Mouse (Mus musculus) kidney, adult 9 months (tissue): ENCODE results near the gene Dedd2.

ENCODE experiments used
- DNase-seq: peaks from one replicate; pipeline ENCODE4 v3.0.0; 2022

Dedd2 gene

DNA sequence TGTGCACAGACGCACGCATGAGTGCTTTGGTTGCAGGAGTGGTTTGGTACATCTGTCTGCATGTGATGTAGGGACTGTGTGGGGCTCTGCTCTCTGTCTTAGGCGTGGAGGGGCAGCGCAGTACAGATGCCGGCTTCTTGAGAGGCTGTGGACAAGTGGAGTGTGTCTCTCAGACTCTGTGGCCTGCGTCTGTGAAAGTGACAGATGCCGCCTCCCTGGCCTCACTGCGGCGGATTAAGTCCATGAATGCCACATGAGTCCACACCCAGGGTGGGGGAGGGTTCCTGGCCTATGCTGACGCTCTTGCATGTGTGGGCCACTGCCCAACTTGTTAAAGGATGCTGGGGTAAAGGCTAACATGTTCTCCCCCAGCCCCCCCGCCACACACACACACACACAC, 46.1 kb downstream of the Dedd2 start:
- DNase-seq = no peak

DNA sequence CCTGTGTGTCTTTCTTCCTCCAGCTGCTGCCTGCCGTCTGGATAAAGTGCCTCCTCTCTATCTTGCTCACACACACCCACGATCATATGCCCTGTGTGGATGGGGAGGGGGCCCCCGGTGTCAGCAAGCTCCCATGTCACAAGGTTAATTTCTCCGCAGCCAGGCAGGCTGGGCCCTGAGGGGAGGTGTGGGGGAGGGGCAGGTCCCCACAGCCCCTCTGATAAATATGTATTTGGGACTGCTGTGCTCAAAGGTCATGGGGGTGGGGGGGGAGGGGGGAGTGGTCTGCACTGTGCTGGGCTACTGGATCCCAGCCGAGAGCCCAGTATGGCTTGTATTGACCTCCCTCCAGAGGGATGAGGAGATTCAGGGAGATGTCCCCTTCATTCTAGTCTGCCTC, 47.7 kb downstream of the Dedd2 start:
- no peak for DNase-seq

DNA sequence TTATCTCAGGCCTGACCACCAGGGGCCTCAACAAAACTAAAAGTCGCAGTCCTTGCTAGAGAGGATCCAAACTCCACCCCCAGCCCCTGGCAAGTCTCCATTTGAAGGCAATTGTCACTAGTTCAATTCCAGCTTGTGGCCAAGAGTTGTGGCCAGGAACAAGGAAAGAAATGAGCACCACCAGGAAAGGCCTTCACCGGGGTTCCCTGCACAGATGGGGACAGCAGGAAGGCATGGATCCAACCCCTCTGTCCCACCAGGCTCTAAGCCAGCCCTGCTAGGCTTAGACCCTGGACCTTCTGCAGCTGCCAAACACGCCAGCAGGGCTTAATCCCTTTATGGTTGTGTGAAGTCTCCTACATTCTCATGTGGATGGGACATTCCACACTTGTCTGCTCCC, 49.8 kb downstream of the Dedd2 start:
- no peak for DNase-seq

DNA sequence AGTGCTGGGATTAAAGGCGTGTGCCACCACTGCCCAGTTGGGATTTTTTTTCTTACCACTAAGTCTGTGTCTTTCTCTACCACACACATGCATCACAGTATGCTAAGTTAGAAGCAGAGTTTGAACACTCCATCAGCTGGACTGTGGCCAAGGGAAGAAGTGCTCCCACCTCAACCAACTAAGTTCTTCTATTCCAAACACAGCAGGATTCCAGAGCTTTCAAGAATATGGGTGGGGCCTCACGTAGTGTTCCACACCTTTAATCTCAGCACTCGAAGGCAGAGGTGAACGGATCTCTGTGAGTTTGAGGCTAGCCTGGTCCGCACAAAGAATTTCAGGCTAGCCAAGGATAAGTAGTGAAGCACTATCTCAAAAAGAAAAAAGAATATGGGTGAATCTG, 54.3 kb downstream of the Dedd2 start:
- DNase-seq = no peak

DNA sequence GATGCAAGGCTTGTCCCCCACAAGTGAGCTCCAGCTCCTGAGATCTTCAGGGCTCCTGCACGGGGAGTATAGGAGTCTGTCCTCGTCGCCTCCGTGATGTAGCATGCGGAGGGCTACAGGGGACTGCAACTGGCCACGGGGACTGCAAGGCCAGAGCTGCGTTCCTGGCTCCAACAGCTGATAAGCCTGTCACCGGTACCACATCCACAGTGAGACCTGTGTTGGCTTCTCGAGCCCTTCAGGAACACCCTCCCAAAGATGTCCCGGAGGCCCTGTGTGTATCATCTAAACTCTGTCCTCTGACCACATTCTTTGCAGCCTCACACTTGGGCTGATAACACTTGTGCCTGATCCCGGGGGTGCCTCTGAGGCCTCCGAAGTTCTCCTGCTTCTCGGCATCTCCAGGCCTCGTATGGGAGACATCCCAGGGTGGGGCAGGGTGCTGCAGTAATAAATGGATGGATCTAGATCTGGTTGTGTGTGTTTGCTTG, 64.2 kb downstream of the Dedd2 start:
- DNase-seq = no peak

DNA sequence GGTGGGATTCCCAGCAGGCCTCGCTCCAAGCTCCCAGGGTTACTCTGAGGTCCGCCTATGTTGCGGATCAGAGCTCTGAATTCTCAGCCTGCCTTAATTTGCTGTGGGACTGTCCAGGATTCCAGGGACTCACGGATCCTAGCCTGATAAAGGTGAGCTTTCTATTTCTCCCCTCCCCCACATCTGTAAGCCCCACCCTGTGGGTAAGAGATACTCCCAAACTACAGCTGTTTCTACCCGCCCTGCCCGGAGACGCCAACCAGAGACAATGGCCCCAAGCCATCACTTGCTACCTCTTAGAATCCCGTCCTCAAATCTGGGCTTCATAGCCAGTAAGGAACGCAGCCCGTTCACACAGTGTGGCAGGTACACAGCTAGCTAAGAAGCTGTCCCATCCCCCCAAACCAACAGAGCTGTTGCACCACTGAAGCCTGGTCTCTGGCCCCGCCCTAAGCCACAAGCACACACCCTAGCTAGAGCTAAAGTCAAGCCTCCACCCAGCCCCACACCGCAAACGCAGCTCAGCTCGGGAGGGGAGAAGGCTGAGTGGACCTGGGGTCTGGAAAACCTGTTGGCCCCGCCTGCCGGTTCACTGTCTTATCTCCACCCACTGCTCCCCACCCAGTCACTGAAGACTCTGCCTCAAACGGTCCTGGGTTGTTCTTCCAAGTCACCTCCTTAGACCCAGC, 64.8 kb downstream of the Dedd2 start:
- no peak for DNase-seq

DNA sequence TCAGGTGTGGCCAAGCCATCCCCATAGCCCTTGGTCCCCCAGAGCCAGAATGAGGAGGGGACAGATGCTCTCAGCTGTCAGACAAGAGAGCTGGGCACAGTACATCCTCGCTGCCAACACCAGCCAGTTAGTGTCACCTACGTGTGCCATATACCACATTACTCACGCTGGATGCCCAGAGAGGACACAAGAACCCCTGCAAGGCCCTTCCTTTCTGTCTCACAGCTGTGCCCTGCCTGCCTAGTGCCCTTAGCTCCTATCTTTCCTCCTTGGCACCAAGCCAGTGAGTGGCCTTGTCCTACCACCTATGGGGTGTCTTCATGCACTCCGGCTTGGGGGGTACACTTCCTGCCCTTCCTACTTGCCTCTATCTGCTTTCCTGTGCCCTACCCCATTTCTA, 65.8 kb downstream of the Dedd2 start:
- DNase-seq = no peak

DNA sequence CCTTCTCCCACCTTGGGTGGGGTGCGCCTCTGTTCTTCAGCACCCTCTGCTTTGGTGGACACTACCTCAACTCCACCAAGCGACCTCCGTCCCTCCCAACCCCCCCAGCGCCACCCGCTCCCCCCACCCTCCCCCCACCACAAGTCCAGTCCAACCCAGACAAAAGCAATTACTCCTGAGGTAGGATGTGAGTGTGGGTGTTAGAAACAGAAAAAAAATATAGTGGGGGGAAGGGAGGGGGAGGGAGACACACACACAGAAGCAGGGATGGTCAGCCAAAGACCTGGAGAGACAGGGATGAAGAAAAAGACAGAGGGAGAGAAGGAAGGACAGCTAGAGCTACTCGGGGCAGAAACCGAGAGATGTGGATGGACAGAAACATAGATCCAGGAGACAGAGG, 66.6 kb downstream of the Dedd2 start:
- DNase-seq = no peak

DNA sequence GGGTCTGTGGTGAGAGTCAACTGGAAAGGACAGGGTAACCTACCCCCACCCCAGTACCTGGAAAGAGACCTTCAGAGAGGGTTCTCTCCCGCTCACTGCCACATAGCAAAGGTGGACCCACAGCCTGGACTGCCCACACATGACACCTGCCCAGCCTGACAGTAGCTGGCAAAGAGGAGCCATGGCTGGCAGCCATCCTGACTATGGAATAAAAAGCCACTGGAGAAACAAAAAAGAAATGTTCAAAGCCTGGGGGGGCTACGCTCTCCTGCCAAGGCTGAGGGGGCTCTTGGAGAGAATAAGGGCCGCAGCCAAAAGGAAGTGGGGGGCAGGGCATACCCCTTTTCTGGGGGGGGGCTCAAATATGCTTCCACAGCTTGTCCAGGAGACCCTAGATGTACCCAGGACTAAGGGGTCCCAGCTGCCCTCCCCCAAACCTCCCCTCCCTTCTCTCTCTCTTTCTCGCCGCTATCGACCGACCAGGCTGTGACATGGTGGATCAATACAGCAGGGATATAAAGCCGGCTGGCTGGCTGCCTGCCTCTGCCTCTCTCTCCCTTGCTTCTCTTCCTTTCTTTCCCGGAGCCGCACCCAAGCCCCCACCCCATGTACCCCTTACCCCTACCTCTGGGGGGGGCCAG, 68.4 kb downstream of the Dedd2 start:
- no peak for DNase-seq

DNA sequence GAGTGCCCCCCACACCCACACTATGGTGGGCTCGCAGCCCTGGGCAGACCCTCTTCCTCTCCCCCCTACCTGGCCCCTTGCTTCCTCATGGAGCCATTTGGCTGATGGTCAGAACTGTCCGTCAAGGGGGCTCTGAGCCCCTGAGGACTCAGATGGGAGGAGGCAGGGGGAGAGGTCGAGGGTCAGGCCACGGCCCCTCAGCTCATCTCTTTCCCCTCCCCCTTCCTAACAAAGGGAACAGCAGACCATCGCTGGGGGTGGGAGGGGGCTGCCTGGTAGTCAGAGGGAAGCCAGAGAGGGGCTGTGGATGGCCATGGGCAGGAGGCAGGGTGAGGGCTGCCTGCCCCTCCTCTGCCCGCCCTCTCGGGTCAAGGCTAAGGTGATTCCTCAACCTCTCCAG, 69.4 kb downstream of the Dedd2 start:
- DNase-seq = no peak

DNA sequence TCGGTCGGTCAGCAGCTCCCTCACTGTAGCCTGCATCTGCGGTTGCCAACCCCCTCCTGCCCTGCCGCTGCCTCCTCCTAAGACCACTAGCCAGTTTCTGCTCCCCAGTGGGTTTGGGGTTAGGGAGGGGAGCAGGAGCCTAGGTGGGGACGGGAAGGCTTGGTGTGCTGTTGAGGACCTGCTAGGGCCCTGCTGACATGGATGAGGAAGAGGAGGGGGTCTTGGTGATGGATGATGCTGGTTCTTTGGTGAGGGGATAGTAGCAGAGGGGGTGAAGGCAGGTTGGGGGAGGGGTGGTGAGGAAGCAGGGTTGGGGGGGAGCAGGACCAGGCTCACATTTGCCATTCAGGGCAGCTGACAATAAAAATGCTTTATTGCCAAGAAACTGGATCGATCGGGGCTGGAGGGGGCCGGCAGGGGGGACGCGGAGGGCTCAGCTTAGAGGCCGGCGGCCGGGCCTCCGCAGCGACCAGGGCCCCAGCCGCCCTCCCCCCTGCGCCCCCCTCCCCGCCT, 70.2 kb downstream of the Dedd2 start:
- no peak for DNase-seq
